Mouse (Mus musculus): ENCODE results near the gene Csrp1.

Csrp1 gene

GRCm38 (mm10) chr1:135771573-135771970 is 51.7 kb downstream of the Csrp1 start:
- no peak for DNase-seq (ENCODE audit: low spot score)

GRCm38 (mm10) chr1:135776596-135776995 is 56.7 kb downstream of the Csrp1 start:
- DNase-seq (ENCODE audit: low spot score), result no peak

GRCm38 (mm10) chr1:135777046-135777445 is 57.2 kb downstream of the Csrp1 start:
- no peak for DNase-seq (ENCODE audit: low spot score)

- DNase-seq (ENCODE audit: low spot score), result no peak
These were observed 59.1 kb downstream of the Csrp1 start, which contains the start of gene Tnni1 for GRCm38 (mm10) chr1:135778780-135779535. TSS of gene Tnni1 (plus strand) at chr1:135779434.

- DNase-seq (ENCODE audit: low spot score), result no peak
These were observed 60.8 kb downstream of the Csrp1 start for GRCm38 (mm10) chr1:135780649-135781048.

- DNase-seq (ENCODE audit: low spot score), result no peak
These were observed 61.4 kb downstream of the Csrp1 start for GRCm38 (mm10) chr1:135781220-135781619.

- DNase-seq (ENCODE audit: low spot score), result no peak
These were observed 63.0 kb downstream of the Csrp1 start for GRCm38 (mm10) chr1:135782816-135783215.

GRCm38 (mm10) chr1:135787799-135788198 is 67.9 kb downstream of the Csrp1 start:
- peak; percentile 72 for DNase-seq (ENCODE audit: low spot score)

- no peak for DNase-seq (ENCODE audit: low spot score)
These were observed 68.8 kb downstream of the Csrp1 start for GRCm38 (mm10) chr1:135788708-135789107.

- no peak for DNase-seq (ENCODE audit: low spot score)
These were observed 70.0 kb downstream of the Csrp1 start for GRCm38 (mm10) chr1:135789815-135790214.

GRCm38 (mm10) chr1:135792143-135792939 is 72.5 kb downstream of the Csrp1 start:
- no peak for DNase-seq (ENCODE audit: low spot score)

- DNase-seq (ENCODE audit: low spot score), result no peak
These were observed 73.7 kb downstream of the Csrp1 start for GRCm38 (mm10) chr1:135793370-135794215.

- DNase-seq (ENCODE audit: low spot score), result no peak
These were observed 74.6 kb downstream of the Csrp1 start for GRCm38 (mm10) chr1:135794216-135795134.

GRCm38 (mm10) chr1:135798492-135798891 is 78.6 kb downstream of the Csrp1 start:
- no peak for DNase-seq (ENCODE audit: low spot score)

- DNase-seq (ENCODE audit: low spot score), result no peak
These were observed 79.3 kb downstream of the Csrp1 start for GRCm38 (mm10) chr1:135799109-135799627.

- peak; percentile 68 for DNase-seq (ENCODE audit: low spot score)
These were observed 80.5 kb downstream of the Csrp1 start for GRCm38 (mm10) chr1:135800192-135800950.

Data from yolk sac, embryonic 10.5 days (tissue).